Mouse (Mus musculus): ENCODE measurements around the gene Sgcd. TPM values are rescaled to one million over a fixed set of nuclear protein-coding genes. Genes with fewer than 3 reads are reported as not detected.

Sgcd gene
- total and polyA plus RNA-seq, 2 experiments from 2014 or later = 4.6 to 51.3 TPM

GRCm38 (mm10) chr11:47379630-47379958 lies 609.2 kb downstream of the Sgcd start:
- Histone ChIP-seq H3K27me3 (ENCODE audit: insufficient read depth, low read length) (no peaks in the 10 kb centered on the region), H3K4me1 (ENCODE audit: insufficient read depth, low read length) (peaks cover 6% of the 10 kb centered on the region; the same call in 1 of the 2 replicates), H3K36me3 (ENCODE audit: insufficient read depth, low read length) (no peaks in the 10 kb centered on the region), H3K4me2 (ENCODE audit: low read depth, low read length, poor library complexity, severe bottlenecking) (peak overlapping the region; percentile 84), H3K9ac (replicated peaks; ENCODE audit: low read length, poor library complexity, severe bottlenecking) (peak overlapping the region; percentile 57; the same call in 1 of the 2 replicates), H3K4me3 (ENCODE audit: low read depth, low read length) (peak overlapping the region; percentile 34), H3K27ac (ENCODE audit: low read depth, low read length) (no peak overlapping the region), H3K9me3 (ENCODE audit: low read length) (no peaks in the 10 kb centered on the region)
- DNase-seq (ENCODE audit: low spot score) = no peak
- no peak for TF ChIP-seq CTCF (IDR thresholded peaks at IDR 0.05)
- WGBS = 25% methylated on average over 4 of the region's 4 CpGs
- ATAC-seq (ENCODE audit: low FRiP score) = no peak

DNA sequence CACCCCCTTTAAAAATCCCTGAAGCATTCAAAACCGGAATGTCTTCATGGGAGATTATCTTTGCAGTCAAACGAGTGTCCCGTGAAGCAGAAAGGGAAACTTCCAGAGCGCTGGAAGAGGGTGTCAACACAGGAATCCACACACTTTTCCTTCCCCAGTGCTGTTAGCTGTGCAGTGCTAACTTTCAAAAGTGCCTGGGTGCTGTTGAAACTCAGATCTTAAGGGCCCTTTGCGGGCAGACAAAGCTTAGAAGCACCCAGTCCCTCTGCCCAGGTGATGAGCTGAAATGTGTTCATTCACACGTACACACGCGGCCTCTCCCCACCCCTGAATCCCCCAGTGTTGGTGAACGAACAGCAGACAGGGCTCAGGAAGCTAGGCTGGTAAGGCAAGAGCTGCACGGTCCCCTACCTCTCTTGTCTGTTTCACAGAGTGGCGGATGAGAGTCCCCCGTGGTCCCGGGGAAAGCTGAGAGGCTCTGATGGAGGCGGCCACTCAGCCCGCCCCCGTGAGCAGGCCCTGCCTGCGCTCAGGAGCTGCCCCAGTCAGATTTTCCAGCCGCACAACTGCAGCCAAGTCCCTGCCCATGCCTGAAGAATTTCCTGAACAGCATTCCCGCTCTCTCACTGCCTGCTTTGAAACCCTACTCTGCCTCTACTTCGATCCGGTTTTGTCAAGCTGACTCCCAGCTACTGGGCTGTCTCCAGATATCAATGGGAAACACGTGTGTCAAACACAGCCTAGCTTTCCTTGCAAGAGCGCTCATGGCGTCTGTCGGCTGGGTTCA lies 609.7 kb downstream of the Sgcd start:
- H3K27me3 ChIP-seq (ENCODE audit: insufficient read depth, low read length) = no peaks in the 10 kb centered on the region
- DNase-seq (ENCODE audit: low spot score) (peak; percentile 47), ATAC-seq (ENCODE audit: low FRiP score) (peak; percentile 56)
- H3K4me3 ChIP-seq (ENCODE audit: low read depth, low read length) = peak overlapping the region; percentile 34
- H3K9me3 ChIP-seq (ENCODE audit: low read length) = no peaks in the 10 kb centered on the region
- H3K9ac ChIP-seq (replicated peaks; ENCODE audit: low read length, poor library complexity, severe bottlenecking) = peak overlapping the region; percentile 57
- H3K4me1 ChIP-seq (ENCODE audit: insufficient read depth, low read length) = peaks cover 6% of the 10 kb centered on the region; the same call in 1 of the 2 replicates
- 0 out of 2 replicates have a peak overlapping the region, but pooled peaks have one; percentile 26 for H3K27ac ChIP-seq (ENCODE audit: low read depth, low read length)
- H3K36me3 ChIP-seq (ENCODE audit: insufficient read depth, low read length) = no peaks in the 10 kb centered on the region
- H3K4me2 ChIP-seq (ENCODE audit: low read depth, low read length, poor library complexity, severe bottlenecking) = peak overlapping the region; percentile 84
- 0 out of 2 replicates have a peak, but pooled peaks have one; percentile 1 for TF ChIP-seq CTCF (IDR thresholded peaks at IDR 0.05)
- 5% methylated on average over 25 of the region's 25 CpGs for WGBS

- H3K27me3 ChIP-seq (ENCODE audit: insufficient read depth, low read length) = no peaks in the 10 kb centered on the region
- H3K4me3 ChIP-seq (ENCODE audit: low read depth, low read length) = no peak overlapping the region
- TF ChIP-seq CTCF (IDR thresholded peaks at IDR 0.05) = no peak
- ATAC-seq (ENCODE audit: low FRiP score) (no peak), DNase-seq (ENCODE audit: low spot score) (no peak)
- H3K4me2 ChIP-seq (ENCODE audit: low read depth, low read length, poor library complexity, severe bottlenecking) = no peak overlapping the region
- WGBS = 77% methylated on average over 6 of the region's 6 CpGs
- no peaks in the 10 kb centered on the region for H3K36me3 ChIP-seq (ENCODE audit: insufficient read depth, low read length)
- H3K9me3 ChIP-seq (ENCODE audit: low read length) = no peaks in the 10 kb centered on the region
- H3K4me1 ChIP-seq (ENCODE audit: insufficient read depth, low read length) = peaks cover 6% of the 10 kb centered on the region; the same call in 1 of the 2 replicates
- no peak overlapping the region for H3K9ac ChIP-seq (replicated peaks; ENCODE audit: low read length, poor library complexity, severe bottlenecking)
- H3K27ac ChIP-seq (ENCODE audit: low read depth, low read length) = no peak overlapping the region
These were observed 611.3 kb downstream of the Sgcd start for GRCm38 (mm10) chr11:47377421-47377820.

GRCm38 (mm10) chr11:47376915-47377314 lies 611.9 kb downstream of the Sgcd start:
- TF ChIP-seq CTCF (IDR thresholded peaks at IDR 0.05) = no peak
- no peak for DNase-seq (ENCODE audit: low spot score)
- no peak for ATAC-seq (ENCODE audit: low FRiP score)
- Histone ChIP-seq H3K4me2 (ENCODE audit: low read depth, low read length, poor library complexity, severe bottlenecking) (no peak overlapping the region), H3K9me3 (ENCODE audit: low read length) (no peaks in the 10 kb centered on the region), H3K27me3 (ENCODE audit: insufficient read depth, low read length) (no peaks in the 10 kb centered on the region), H3K4me3 (ENCODE audit: low read depth, low read length) (no peak overlapping the region), H3K4me1 (ENCODE audit: insufficient read depth, low read length) (peaks cover 6% of the 10 kb centered on the region; the same call in 1 of the 2 replicates), H3K27ac (ENCODE audit: low read depth, low read length) (no peak overlapping the region), H3K36me3 (ENCODE audit: insufficient read depth, low read length) (no peaks in the 10 kb centered on the region), H3K9ac (replicated peaks; ENCODE audit: low read length, poor library complexity, severe bottlenecking) (no peak overlapping the region)
- 62% methylated on average over 1 of the region's 1 CpGs for WGBS

- ATAC-seq (ENCODE audit: low FRiP score) (no peak), DNase-seq (ENCODE audit: low spot score) (no peak)
- Histone ChIP-seq H3K4me1 (ENCODE audit: insufficient read depth, low read length) (no peaks in the 10 kb centered on the region), H3K4me3 (ENCODE audit: low read depth, low read length) (no peak overlapping the region), H3K27me3 (ENCODE audit: insufficient read depth, low read length) (no peaks in the 10 kb centered on the region), H3K9me3 (ENCODE audit: low read length) (no peaks in the 10 kb centered on the region), H3K36me3 (ENCODE audit: insufficient read depth, low read length) (no peaks in the 10 kb centered on the region), H3K9ac (replicated peaks; ENCODE audit: low read length, poor library complexity, severe bottlenecking) (no peak overlapping the region), H3K4me2 (ENCODE audit: low read depth, low read length, poor library complexity, severe bottlenecking) (no peak overlapping the region), H3K27ac (ENCODE audit: low read depth, low read length) (no peak overlapping the region)
- TF ChIP-seq CTCF (IDR thresholded peaks at IDR 0.05) = no peak
- WGBS = 68% methylated on average over 2 of the region's 2 CpGs
These were observed 617.2 kb downstream of the Sgcd start for GRCm38 (mm10) chr11:47371616-47372015.

GRCm38 (mm10) chr11:47351585-47351984 lies 637.2 kb downstream of the Sgcd start:
- Histone ChIP-seq H3K9ac (replicated peaks; ENCODE audit: low read length, poor library complexity, severe bottlenecking) (no peak overlapping the region), H3K4me1 (ENCODE audit: insufficient read depth, low read length) (no peaks in the 10 kb centered on the region), H3K4me2 (ENCODE audit: low read depth, low read length, poor library complexity, severe bottlenecking) (no peak overlapping the region), H3K9me3 (ENCODE audit: low read length) (no peaks in the 10 kb centered on the region), H3K4me3 (ENCODE audit: low read depth, low read length) (no peak overlapping the region), H3K27ac (ENCODE audit: low read depth, low read length) (no peak overlapping the region), H3K27me3 (ENCODE audit: insufficient read depth, low read length) (no peaks in the 10 kb centered on the region), H3K36me3 (ENCODE audit: insufficient read depth, low read length) (no peaks in the 10 kb centered on the region)
- ATAC-seq (ENCODE audit: low FRiP score) (no peak), DNase-seq (ENCODE audit: low spot score) (no peak)
- WGBS = 84% methylated on average over 2 of the region's 2 CpGs
- TF ChIP-seq CTCF (IDR thresholded peaks at IDR 0.05) = no peak
